Mouse (Mus musculus) heart, embryonic 14.5 days (tissue): Measurements from ENCODE around the gene Cracr2b. TPM values are rescaled to one million over a fixed set of nuclear protein-coding genes. Genes with fewer than 3 reads are reported as not detected.

ENCODE experiments used
- ATAC-seq: fragments of 200-750 bp; cut with Nextera tagmentation; 2 replicates; pipeline ENCODE4 v1.8.0; 2017; ENCODE audit warnings: low read depth, moderate TSS enrichment; ENCODE audit not compliant: insufficient number of reproducible peaks, insufficient read depth, low FRiP score
- H3K27ac ChIP-seq, 2 experiments: fragments of 200-500 bp in 1 of 2; fragments of 300-500 bp in 1 of 2; sonication (generic) in 1 of 2; replicated peaks in 1 of 2; 2 replicates each; pipeline ENCODE4 v1.5.1; 2012 to 2014; ENCODE audit warnings: low read depth in 2 of 2, low read length in 2 of 2, control low read depth in 1 of 2, mild to moderate bottlenecking in 1 of 2, mixed read lengths in 1 of 2; ENCODE audit not compliant: control insufficient read depth in 1 of 2, insufficient read depth in 1 of 2
- H3K27me3 ChIP-seq: fragments of 300-500 bp; sonication (generic); 2 replicates; pipeline ENCODE4 v1.6.1; 2014; ENCODE audit warnings: mild to moderate bottlenecking, low read length, control low read depth; ENCODE audit not compliant: control insufficient read depth, insufficient read depth
- H3K36me3 ChIP-seq: fragments of 300-500 bp; sonication (generic); 2 replicates; pipeline ENCODE4 v1.6.1; 2014; ENCODE audit warnings: mild to moderate bottlenecking, control low read depth, low read length, mixed read lengths; ENCODE audit not compliant: control insufficient read depth, insufficient read depth
- H3K4me1 ChIP-seq, 2 experiments: fragments of 200-500 bp in 1 of 2; fragments of 300-500 bp in 1 of 2; sonication (generic) in 1 of 2; 2 replicates each; pipeline ENCODE4 v1.6.1; 2012 to 2014; ENCODE audit warnings: low read length in 2 of 2, control low read depth in 1 of 2, mixed read lengths in 1 of 2; ENCODE audit not compliant: control insufficient read depth in 2 of 2, insufficient read depth in 2 of 2
- H3K4me2 ChIP-seq: fragments of 300-500 bp; sonication (generic); 2 replicates; pipeline ENCODE4 v1.6.1; 2014; ENCODE audit warnings: mild to moderate bottlenecking, low read length
- H3K4me3 ChIP-seq, 2 experiments: fragments of 200-500 bp in 1 of 2; fragments of 300-500 bp in 1 of 2; sonication (generic) in 1 of 2; 2 replicates each; pipeline ENCODE4 v1.5.1; 2012 to 2014; ENCODE audit warnings: low read length in 2 of 2, mild to moderate bottlenecking in 2 of 2, control low read depth in 1 of 2, low read depth in 1 of 2, moderate library complexity in 1 of 2; ENCODE audit not compliant: control insufficient read depth in 1 of 2, insufficient read depth in 1 of 2
- H3K9ac ChIP-seq: fragments of 300-500 bp; sonication (generic); 2 replicates; pipeline ENCODE4 v1.6.1; 2014; ENCODE audit warnings: mild to moderate bottlenecking, low read length
- H3K9me3 ChIP-seq: fragments of 300-500 bp; sonication (generic); 2 replicates; pipeline ENCODE4 v1.6.1; 2016; ENCODE audit warnings: low read length, control low read depth; ENCODE audit not compliant: control insufficient read depth
- WGBS: fragments of 180-500 bp; shearing (Covaris S2); extraction: QIAGEN DNeasy Blood & Tissue Kit; methylation state at CpG from one replicate; pipeline ENCODE4 v1.1.7; 2014; 5-methylcytosine and 5-hydroxymethylcytosine counted together
- polyA plus RNA-seq: library from polyadenylated mRNA; unstranded; fragments of >200 nt; fragmentation: Nextera tagmentation; extraction: Ambion mirVana; gene quantifications from 2 replicates; pipeline ENCODE4 v1.2.1, GENCODE M21; 2014

Cracr2b gene
- polyA plus RNA-seq, 1 experiment from 2014 or later: 25.6 TPM

DNA sequence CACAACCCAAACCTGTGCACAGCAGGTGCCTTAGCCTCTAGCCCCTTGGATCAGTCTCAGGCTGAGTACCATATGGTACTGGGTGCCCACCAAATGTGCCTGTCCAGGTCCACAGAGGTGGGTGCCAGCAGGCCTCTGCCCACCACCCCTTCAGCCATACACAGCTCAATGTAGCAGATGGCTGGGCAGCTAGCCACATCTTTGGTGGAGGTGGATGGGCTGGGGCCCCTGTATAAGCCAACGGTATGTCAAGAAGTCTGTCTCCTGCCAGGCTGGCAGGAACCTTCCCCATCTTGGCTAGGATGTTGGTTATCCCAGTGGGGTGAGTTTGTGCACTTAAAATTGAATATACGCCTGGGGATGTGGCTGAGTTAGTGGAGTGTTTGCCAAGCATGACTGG is 24.7 kb downstream of the Cracr2b start:
- Histone ChIP-seq H3K4me3 (no peak overlapping the region), H3K27ac (no peak overlapping the region), H3K36me3 (peaks cover 11% of the 10 kb centered on the region; the same call in 1 of the 2 replicates), H3K27me3 (peaks cover 12% of the 10 kb centered on the region), H3K4me2 (no peak overlapping the region), H3K9ac (no peak overlapping the region), H3K9me3 (no peaks in the 10 kb centered on the region), H3K4me1 (peaks cover 11 to 34% of the 10 kb centered on the region in 2 experiments)
- no peak for ATAC-seq
- 85% methylated on average over 2 of the region's 2 CpGs for WGBS

DNA sequence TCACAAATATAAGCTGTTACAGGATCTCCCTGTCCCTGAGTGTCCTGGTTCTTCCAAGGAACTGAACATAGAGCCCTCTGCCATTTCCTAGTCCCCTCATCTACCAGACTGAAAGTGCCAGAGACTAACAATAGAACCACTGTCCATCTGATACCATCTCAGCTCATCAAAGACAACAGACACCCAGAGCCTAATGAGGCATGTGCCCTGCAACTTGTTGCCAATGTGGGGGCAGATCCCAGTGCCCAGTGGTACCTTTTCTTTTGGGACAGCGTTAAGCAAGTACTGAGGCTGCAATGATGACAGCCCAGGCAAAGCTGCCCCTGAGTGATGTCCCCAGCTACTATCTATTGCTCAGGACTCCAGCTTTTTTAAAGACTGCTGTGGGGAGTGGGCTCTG is 25.3 kb downstream of the Cracr2b start:
- peaks cover 12% of the 10 kb centered on the region for H3K27me3 ChIP-seq
- no peak overlapping the region for H3K4me2 ChIP-seq

DNA sequence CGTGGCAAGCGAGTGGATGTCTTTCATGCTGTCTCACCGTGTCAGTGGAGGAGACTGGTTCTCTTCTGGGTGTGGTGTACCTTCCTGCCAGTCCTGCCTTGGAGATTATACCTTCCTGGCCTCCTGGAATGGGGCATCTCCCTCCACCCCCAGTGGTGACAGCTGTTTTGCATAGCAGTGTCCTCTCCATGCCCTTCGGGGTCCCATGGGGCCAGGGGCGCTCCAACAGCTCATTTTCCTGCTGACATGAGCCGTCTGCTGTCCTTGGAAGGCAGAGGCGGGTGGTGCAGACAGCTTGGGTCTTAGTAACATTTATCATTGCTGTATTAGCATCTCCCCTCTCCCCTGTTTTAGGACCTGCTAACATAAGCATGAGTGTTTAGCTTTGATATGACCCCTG is 26.2 kb downstream of the Cracr2b start:
- Histone ChIP-seq H3K27me3 (peaks cover 12% of the 10 kb centered on the region), H3K9me3 (no peaks in the 10 kb centered on the region), H3K9ac (no peak overlapping the region), H3K27ac (no peak overlapping the region), H3K4me3 (no peak overlapping the region), H3K4me1 (peaks cover 5 to 18% of the 10 kb centered on the region in 2 experiments; a peak in 3 of 4 replicates), H3K36me3 (peaks cover 26% of the 10 kb centered on the region), H3K4me2 (no peak overlapping the region)
- WGBS: 68% methylated on average over 7 of the region's 7 CpGs
- no peak for ATAC-seq

More for the DNA sequence above, 25.3 kb downstream of the Cracr2b start:
- H3K27ac ChIP-seq: no peak overlapping the region
- 75% methylated on average over 1 of the region's 1 CpGs for WGBS
- ATAC-seq: no peak
- H3K4me1 ChIP-seq: peaks cover 7 to 27% of the 10 kb centered on the region in 2 experiments
- no peak overlapping the region for H3K4me3 ChIP-seq
- no peak overlapping the region for H3K9ac ChIP-seq
- H3K36me3 ChIP-seq: peaks cover 17% of the 10 kb centered on the region
- no peaks in the 10 kb centered on the region for H3K9me3 ChIP-seq

DNA sequence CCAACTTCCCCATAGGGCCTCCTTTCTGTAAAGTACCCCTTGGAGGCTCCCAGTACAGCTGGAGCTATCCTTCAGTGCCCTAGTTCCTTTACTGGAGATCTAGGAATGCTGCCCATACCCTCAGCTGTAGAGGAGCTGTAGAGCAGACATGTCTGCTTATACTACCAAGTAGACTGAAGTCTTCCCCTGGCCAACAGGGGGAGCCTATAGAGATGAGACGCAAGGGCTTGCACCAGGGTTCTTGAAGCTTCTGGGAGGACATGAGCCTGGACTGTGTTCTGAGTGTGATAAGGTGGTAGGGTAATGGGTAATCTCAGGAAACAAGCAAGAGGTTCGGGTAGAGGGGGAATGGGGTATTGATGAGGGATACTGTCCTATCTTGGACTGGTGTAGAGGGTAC is 30.3 kb downstream of the Cracr2b start:
- Histone ChIP-seq H3K4me2 (no peak overlapping the region), H3K27me3 (no peaks in the 10 kb centered on the region), H3K36me3 (peaks cover 50% of the 10 kb centered on the region), H3K4me1 (no peaks in the 10 kb centered on the region), H3K27ac (no peak overlapping the region), H3K9ac (no peak overlapping the region), H3K4me3 (no peak overlapping the region), H3K9me3 (no peaks in the 10 kb centered on the region)
- ATAC-seq: no peak
- WGBS: 63% methylated on average over 2 of the region's 2 CpGs

DNA sequence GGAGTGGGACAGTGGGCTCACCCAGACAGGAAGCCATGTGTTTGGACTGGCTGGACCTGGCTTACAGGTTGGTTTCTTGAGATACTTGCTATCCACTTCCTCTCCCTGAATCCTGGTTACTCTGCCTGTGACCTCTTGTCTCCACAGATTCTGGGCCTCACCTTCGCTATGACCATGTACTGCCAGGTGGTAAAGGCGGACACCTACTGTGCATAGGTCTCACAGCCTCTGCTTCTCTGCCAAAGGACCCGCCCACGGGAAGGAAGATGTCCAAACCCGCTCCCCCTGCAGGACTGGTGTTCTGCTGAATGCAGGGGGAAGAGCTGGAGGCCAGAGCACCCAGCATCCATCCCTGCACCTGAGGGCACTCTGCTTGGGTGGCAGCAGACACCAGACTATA is 31.8 kb downstream of the Cracr2b start:
- Histone ChIP-seq H3K4me1 (peaks cover 9 to 11% of the 10 kb centered on the region in 2 experiments), H3K4me3 (no peak overlapping the region), H3K27me3 (no peaks in the 10 kb centered on the region), H3K9ac (no peak overlapping the region), H3K9me3 (no peaks in the 10 kb centered on the region), H3K4me2 (no peak overlapping the region), H3K27ac (no peak overlapping the region), H3K36me3 (peaks cover 50% of the 10 kb centered on the region)
- 85% methylated on average over 5 of the region's 5 CpGs for WGBS
- ATAC-seq: no peak

DNA sequence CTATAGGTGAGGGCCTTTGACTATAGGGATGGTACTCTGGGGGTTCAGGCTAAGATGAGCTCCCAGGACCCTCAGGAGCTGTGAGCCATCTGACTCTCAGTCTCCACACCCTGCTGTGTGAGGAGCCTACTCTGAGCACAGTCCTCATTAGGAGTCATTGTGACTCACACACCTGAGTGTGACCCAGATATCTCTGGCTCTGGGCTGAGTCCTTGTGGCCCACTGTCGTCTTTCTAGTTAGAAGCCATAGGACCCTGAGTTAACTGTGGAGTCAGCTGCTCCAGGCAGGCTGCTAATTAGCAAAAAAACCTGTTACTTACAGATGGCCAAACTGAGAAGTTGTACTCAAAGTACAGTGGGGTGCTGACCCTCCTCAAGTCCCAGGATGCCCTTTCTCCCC is 32.8 kb downstream of the Cracr2b start:
- peaks cover 10 to 14% of the 10 kb centered on the region in 2 experiments for H3K4me1 ChIP-seq
- no peak overlapping the region for H3K4me3 ChIP-seq
- no peak overlapping the region for H3K9ac ChIP-seq
- ATAC-seq: no peak
- 68% methylated on average over 1 of the region's 1 CpGs for WGBS
- H3K36me3 ChIP-seq: peaks cover 50% of the 10 kb centered on the region
- no peaks in the 10 kb centered on the region for H3K9me3 ChIP-seq
- no peak overlapping the region for H3K4me2 ChIP-seq
- H3K27ac ChIP-seq: no peak overlapping the region
- no peaks in the 10 kb centered on the region for H3K27me3 ChIP-seq

DNA sequence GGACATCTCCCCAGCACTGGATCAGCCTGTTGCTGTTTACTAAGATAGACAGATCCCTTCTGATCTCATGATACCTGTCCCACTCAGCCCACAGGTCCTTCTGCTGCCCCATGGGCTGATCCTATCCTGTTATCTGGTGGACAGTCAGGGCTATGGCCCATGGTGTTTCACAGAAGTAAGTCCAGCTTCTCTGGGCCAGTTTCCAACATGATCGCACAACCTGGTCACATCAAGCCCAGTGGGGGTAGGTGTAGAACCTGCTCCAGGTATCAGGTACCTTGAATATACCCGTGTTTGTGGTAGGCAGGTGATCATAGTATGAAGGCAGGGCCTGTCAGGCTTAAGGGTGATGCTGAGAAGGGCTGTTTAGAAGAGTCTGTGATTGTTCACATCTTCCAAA is 34.5 kb downstream of the Cracr2b start:
- no peak overlapping the region for H3K27ac ChIP-seq
- no peaks in the 10 kb centered on the region for H3K9me3 ChIP-seq
- H3K4me1 ChIP-seq: peaks cover 16 to 22% of the 10 kb centered on the region in 2 experiments
- 89% methylated on average over 2 of the region's 2 CpGs for WGBS
- H3K9ac ChIP-seq: no peak overlapping the region
- no peak overlapping the region for H3K4me2 ChIP-seq
- peaks cover 45% of the 10 kb centered on the region for H3K36me3 ChIP-seq
- no peak overlapping the region for H3K4me3 ChIP-seq
- no peak for ATAC-seq
- H3K27me3 ChIP-seq: no peaks in the 10 kb centered on the region

DNA sequence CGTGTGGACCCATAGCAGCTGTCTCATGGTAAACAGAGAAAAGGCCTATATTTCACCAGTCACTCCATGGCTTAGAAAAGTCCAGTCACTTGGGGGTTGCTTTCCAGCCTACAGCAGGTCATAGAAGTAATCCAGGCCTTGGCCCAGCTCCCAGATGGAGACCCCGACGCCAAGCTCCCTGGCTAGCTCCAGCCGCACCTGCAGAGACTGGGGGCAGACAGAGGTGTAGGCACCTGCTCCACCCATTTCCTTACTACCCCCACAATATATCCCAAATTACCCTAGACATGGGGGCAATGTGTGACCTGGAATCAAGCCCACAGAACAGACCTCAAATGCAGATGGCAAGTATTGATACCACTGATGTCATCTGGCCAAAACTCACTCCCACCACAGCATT is 35.0 kb downstream of the Cracr2b start:
- no peaks in the 10 kb centered on the region for H3K9me3 ChIP-seq
- H3K4me1 ChIP-seq: peaks cover 16 to 22% of the 10 kb centered on the region in 2 experiments
- no peak overlapping the region for H3K9ac ChIP-seq
- WGBS: 75% methylated on average over 4 of the region's 4 CpGs
- no peaks in the 10 kb centered on the region for H3K27me3 ChIP-seq
- ATAC-seq: no peak
- H3K4me2 ChIP-seq: no peak overlapping the region
- peaks cover 42% of the 10 kb centered on the region for H3K36me3 ChIP-seq
- no peak overlapping the region for H3K4me3 ChIP-seq
- no peak overlapping the region for H3K27ac ChIP-seq
